Mouse (Mus musculus): ENCODE results near the gene Rbm19. TPM values are rescaled to one million over a fixed set of nuclear protein-coding genes. Genes with fewer than 3 reads are reported as not detected.
A peak's percentile ranks its signal among the peaks of the same experiment; 100 is the strongest.

The Rbm19 gene
- polyA plus RNA-seq, 1 experiment: 8.9 TPM

GRCm38 (mm10) chr5:120131600-120131999 is 15.3 kb downstream of the Rbm19 start:
- DNase-seq (ENCODE audit: extremely low spot score in 1 of 2, low spot score in 1 of 2): peak in 1 of 2 experiments; percentile 40

- DNase-seq (ENCODE audit: extremely low spot score in 1 of 2, low spot score in 1 of 2): peak in 1 of 2 experiments; percentile 71
Measured at GRCm38 (mm10) chr5:120134000-120134399, 17.7 kb downstream of the Rbm19 start.

GRCm38 (mm10) chr5:120135337-120135736 is 19.1 kb downstream of the Rbm19 start:
- no peak for DNase-seq (ENCODE audit: extremely low spot score in 1 of 2, low spot score in 1 of 2)

GRCm38 (mm10) chr5:120135823-120136222 is 19.6 kb downstream of the Rbm19 start:
- no peak for DNase-seq (ENCODE audit: extremely low spot score in 1 of 2, low spot score in 1 of 2)

- no peak for DNase-seq (ENCODE audit: extremely low spot score in 1 of 2, low spot score in 1 of 2)
Measured at GRCm38 (mm10) chr5:120136236-120136675, 20.0 kb downstream of the Rbm19 start.

- no peak for DNase-seq (ENCODE audit: extremely low spot score in 1 of 2, low spot score in 1 of 2)
Measured at GRCm38 (mm10) chr5:120137038-120137437, 20.8 kb downstream of the Rbm19 start.

GRCm38 (mm10) chr5:120137846-120138245 is 21.6 kb downstream of the Rbm19 start:
- no peak for DNase-seq (ENCODE audit: extremely low spot score in 1 of 2, low spot score in 1 of 2)

- DNase-seq (ENCODE audit: extremely low spot score in 1 of 2, low spot score in 1 of 2): no peak
Measured at GRCm38 (mm10) chr5:120138406-120138805, 22.1 kb downstream of the Rbm19 start.

GRCm38 (mm10) chr5:120139224-120139623 is 23.0 kb downstream of the Rbm19 start:
- no peak for DNase-seq (ENCODE audit: extremely low spot score in 1 of 2, low spot score in 1 of 2)

GRCm38 (mm10) chr5:120143941-120144340 is 27.7 kb downstream of the Rbm19 start:
- DNase-seq (ENCODE audit: extremely low spot score in 1 of 2, low spot score in 1 of 2): no peak

- DNase-seq (ENCODE audit: extremely low spot score in 1 of 2, low spot score in 1 of 2): no peak
Measured at GRCm38 (mm10) chr5:120145371-120146050, 29.2 kb downstream of the Rbm19 start.

GRCm38 (mm10) chr5:120146051-120146385 is 29.8 kb downstream of the Rbm19 start:
- DNase-seq (ENCODE audit: extremely low spot score in 1 of 2, low spot score in 1 of 2): peak in 1 of 2 experiments; percentile 72

- no peak for DNase-seq (ENCODE audit: extremely low spot score in 1 of 2, low spot score in 1 of 2)
Measured at GRCm38 (mm10) chr5:120146909-120147308, 30.6 kb downstream of the Rbm19 start.

GRCm38 (mm10) chr5:120148246-120148645 is 32.0 kb downstream of the Rbm19 start:
- peak; percentile 24 to 65 for DNase-seq (ENCODE audit: extremely low spot score in 1 of 2, low spot score in 1 of 2)

GRCm38 (mm10) chr5:120151145-120151544 is 34.9 kb downstream of the Rbm19 start:
- DNase-seq (ENCODE audit: extremely low spot score in 1 of 2, low spot score in 1 of 2): peak in 1 of 2 experiments; percentile 13

- no peak for DNase-seq (ENCODE audit: extremely low spot score in 1 of 2, low spot score in 1 of 2)
Measured at GRCm38 (mm10) chr5:120153140-120153539, 36.9 kb downstream of the Rbm19 start.

GRCm38 (mm10) chr5:120155672-120156071 is 39.4 kb downstream of the Rbm19 start:
- DNase-seq (ENCODE audit: extremely low spot score in 1 of 2, low spot score in 1 of 2): no peak

GRCm38 (mm10) chr5:120156166-120156909 is 40.1 kb downstream of the Rbm19 start:
- DNase-seq (ENCODE audit: extremely low spot score in 1 of 2, low spot score in 1 of 2): no peak

GRCm38 (mm10) chr5:120157115-120157514 is 40.9 kb downstream of the Rbm19 start:
- no peak for DNase-seq (ENCODE audit: extremely low spot score in 1 of 2, low spot score in 1 of 2)

- no peak for DNase-seq (ENCODE audit: extremely low spot score in 1 of 2, low spot score in 1 of 2)
Measured at GRCm38 (mm10) chr5:120158476-120158875, 42.2 kb downstream of the Rbm19 start.

GRCm38 (mm10) chr5:120160923-120161658 is 44.8 kb downstream of the Rbm19 start:
- no peak for DNase-seq (ENCODE audit: extremely low spot score in 1 of 2, low spot score in 1 of 2)

Data from frontal cortex, adult 2 months (tissue).